Mouse (Mus musculus) E14TG2a.4 (cell line): ENCODE results near the gene Ccm2.

Experiments used
- CTCF ChIP-seq: conservative IDR thresholded peaks from 2 replicates; pipeline ENCODE4 v1.5.1; 2014; ENCODE audit warnings: low read length
- NANOG ChIP-seq: IDR thresholded peaks from 2 replicates; pipeline ENCODE4 v1.6.1; 2014; ENCODE audit warnings: borderline replicate concordance, low read length, mixed read lengths

DNA sequence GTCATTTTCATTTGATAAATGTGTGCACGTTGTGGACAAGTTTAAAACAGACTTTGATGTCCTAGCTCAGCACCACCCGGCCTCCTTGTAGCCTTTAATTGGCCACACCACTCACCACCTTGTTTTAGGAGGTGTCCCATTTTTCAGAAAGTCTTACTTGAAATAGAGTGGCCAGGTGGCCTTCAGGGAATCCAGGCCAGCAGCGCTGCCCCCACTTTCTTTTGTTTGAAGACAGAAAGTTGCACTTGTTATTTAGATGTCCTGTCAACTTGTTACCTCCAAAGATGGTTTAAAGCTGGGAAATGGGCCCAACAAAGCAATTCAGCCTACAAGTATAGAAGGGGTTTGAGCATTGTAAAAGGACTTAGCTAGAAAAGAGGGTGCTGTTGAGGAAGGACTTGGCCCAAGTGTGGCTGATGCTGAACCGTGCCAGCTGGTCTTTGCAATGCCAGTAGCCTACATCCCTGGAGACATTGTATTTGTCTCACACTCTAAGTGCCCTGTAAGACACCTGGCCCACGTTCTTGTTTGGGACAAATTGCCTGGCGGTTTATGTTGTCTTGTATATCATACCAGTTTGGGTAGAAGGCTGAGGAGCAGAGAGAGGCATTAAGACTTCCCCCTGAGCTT is 1.1 kb downstream of the Ccm2 start:
- TF ChIP-seq CTCF = no peak
- no peak for TF ChIP-seq NANOG
